Mouse (Mus musculus): ENCODE measurements at regions not wholly inside any gene's neighbourhood (a gene's known extent, or its start where the extent isn't known, plus 50 kb on each side); places are given as distances from the start of the nearest gene placed in this dataset.

DNA sequence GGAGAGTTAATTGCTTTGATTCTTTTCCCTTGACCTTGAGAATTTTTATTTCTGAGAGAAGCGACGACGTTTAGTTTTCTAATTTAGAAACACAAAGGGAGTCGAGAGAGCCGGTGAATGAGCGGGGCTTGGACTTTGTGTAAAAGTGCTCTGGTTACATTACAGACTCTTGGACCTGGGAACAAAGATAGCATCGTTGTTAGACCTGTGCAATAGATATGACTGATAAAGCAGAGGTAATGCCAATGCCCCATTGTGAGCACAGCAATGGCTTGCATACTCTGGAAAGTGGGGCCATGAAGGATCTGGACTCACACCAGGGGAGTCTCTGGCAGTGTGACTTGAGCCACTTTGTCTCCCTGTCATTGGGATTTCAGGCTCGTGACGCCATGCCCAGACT, 115.4 kb upstream of the Topaz1 start:
- no peaks in the 10 kb centered on the region for H3K27me3 ChIP-seq (ENCODE audit: control insufficient read depth, insufficient read depth, low read length)
- no peak overlapping the region for H3K27ac ChIP-seq (ENCODE audit: insufficient read depth, low read length)
- H3K4me3 ChIP-seq (replicated peaks; ENCODE audit: insufficient read depth, low read depth, low read length): no peak overlapping the region
- no peak for DNase-seq
- WGBS: 59% methylated on average over 9 of the region's 9 CpGs
- no peaks in the 10 kb centered on the region for H3K4me1 ChIP-seq (ENCODE audit: control insufficient read depth, insufficient read depth, low read length)
- no peak for TF ChIP-seq POLR2A (IDR thresholded peaks at IDR 0.05; ENCODE audit: borderline replicate concordance, insufficient read depth, low read length)

DNA sequence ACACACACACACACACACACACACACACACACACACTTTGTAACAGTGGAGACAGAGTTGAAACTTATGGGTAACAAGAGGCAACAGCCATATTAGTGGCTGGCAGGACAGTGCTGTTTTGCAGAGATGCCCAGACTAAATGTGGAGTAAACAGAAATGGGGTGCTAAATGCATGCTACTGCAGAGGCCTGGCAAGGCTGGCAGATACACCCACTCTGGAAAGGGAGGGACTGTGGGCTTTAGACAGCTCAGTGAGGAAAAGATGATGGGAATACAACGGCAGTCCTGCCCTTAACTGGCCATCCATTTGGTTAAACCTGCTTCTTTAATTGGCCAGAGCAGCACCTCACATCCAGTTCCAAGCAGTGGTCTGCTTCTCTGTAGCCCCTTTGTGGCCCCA, 113.7 kb upstream of the Topaz1 start:
- TF ChIP-seq CTCF (IDR thresholded peaks at IDR 0.05; ENCODE audit: borderline replicate concordance, insufficient read depth, low read depth, low read length): no peak
- no peak for TF ChIP-seq POLR2A (IDR thresholded peaks at IDR 0.05; ENCODE audit: borderline replicate concordance, insufficient read depth, low read length)
- H3K27me3 ChIP-seq (ENCODE audit: control insufficient read depth, insufficient read depth, low read length): no peaks in the 10 kb centered on the region; the same call in 1 of the 2 replicates
- H3K4me3 ChIP-seq (replicated peaks; ENCODE audit: insufficient read depth, low read depth, low read length): no peak overlapping the region
- no peak for DNase-seq
- WGBS: 75% methylated on average over 1 of the region's 1 CpGs
- H3K4me1 ChIP-seq (ENCODE audit: control insufficient read depth, insufficient read depth, low read length): no peaks in the 10 kb centered on the region
- no peak overlapping the region for H3K27ac ChIP-seq (ENCODE audit: insufficient read depth, low read length)

DNA sequence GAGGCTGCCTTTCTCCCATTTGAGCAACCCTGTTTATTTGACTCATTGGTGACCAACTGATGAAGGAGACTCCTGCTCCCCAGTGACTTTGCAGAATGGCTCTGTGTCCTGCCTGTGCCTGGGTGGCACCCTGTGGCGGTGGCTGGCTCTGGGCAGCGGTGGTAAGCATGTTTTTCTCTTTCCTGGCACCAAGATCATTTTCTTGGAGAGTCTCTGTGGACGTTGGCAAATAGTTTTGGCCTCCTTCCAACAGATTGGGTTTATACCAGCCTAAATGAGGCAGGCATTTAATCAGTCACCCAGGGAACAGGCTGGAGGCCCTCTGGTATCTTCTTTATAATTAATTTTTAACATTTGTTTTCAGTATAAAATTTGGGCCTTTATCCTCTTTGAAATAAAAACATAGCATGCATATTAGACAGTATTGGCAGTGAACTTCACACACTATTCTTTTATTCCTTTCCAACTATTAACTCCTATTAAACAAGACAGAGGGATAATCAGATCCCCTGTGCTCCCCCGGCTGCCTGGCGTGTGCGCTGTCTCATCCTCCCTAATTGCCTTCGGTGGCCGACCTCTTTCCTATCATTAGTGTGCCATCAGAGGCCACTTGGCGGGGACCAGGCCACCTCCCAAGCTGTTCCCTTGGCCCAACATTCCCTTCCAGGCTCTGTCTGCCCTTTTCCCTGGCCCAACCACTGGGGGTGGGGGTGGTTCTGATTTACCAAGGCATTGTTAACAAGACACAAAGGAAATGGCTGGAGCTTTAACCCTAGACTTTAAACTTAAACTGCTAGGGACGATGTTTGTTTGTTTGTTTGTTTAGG, 111.8 kb upstream of the Topaz1 start:
- no peaks in the 10 kb centered on the region; the same call in 1 of the 2 replicates for H3K27me3 ChIP-seq (ENCODE audit: control insufficient read depth, insufficient read depth, low read length)
- H3K27ac ChIP-seq (ENCODE audit: insufficient read depth, low read length): no peak overlapping the region
- WGBS: 17% methylated on average over 10 of the region's 10 CpGs
- TF ChIP-seq CTCF (IDR thresholded peaks at IDR 0.05; ENCODE audit: borderline replicate concordance, insufficient read depth, low read depth, low read length): no peak
- no peak for TF ChIP-seq POLR2A (IDR thresholded peaks at IDR 0.05; ENCODE audit: borderline replicate concordance, insufficient read depth, low read length)
- no peaks in the 10 kb centered on the region for H3K4me1 ChIP-seq (ENCODE audit: control insufficient read depth, insufficient read depth, low read length)
- peak; percentile 24 to 59 for DNase-seq
- H3K4me3 ChIP-seq (replicated peaks; ENCODE audit: insufficient read depth, low read depth, low read length): no peak overlapping the region

DNA sequence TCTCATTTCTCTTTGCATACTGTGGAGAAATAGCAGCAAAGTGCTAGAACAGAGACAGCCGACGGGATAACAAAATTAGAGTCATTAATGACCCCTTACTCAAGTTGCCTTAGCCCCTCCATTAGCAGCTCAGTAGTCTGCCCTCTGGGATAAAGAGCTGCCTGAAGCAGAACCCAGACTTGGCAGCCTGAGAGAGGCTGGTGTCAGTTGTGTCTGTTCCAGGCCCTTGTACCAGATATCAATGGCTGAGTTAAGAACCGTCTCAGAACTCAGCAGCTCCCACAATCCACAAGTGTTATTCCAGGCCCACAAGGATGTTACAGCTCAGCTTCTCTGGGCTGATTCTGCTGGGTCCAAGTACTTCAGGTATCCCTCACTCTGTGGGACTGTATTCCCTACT, 109.6 kb upstream of the Topaz1 start:
- no peak for DNase-seq
- 79% methylated on average over 3 of the region's 3 CpGs for WGBS
- no peaks in the 10 kb centered on the region for H3K4me1 ChIP-seq (ENCODE audit: control insufficient read depth, insufficient read depth, low read length)
- H3K4me3 ChIP-seq (replicated peaks; ENCODE audit: insufficient read depth, low read depth, low read length): no peak overlapping the region
- H3K27ac ChIP-seq (ENCODE audit: insufficient read depth, low read length): no peak overlapping the region
- TF ChIP-seq POLR2A (IDR thresholded peaks at IDR 0.05; ENCODE audit: borderline replicate concordance, insufficient read depth, low read length): no peak
- no peak for TF ChIP-seq CTCF (IDR thresholded peaks at IDR 0.05; ENCODE audit: borderline replicate concordance, insufficient read depth, low read depth, low read length)
- H3K27me3 ChIP-seq (ENCODE audit: control insufficient read depth, insufficient read depth, low read length): no peaks in the 10 kb centered on the region; the same call in 1 of the 2 replicates

DNA sequence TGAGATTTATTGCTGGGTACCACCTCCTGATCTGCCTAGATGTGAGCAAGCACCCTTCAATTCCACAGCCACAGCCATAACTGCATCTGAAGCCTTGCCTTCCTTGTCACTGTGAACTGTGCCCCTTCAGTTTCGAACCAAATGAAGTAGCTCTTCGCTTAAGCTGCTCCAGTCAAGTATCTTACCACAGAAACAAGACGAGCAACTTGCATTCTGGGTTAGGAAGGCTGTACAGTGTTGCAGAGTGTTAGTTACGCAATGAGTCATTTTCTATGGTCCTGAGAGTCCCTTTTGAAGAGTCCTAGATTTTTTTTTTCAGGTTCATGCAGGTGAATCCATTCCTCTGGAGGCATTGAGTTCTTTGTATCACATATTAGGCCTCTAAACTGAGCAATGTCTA, 107.9 kb upstream of the Topaz1 start:
- 93% methylated on average over 4 of the region's 4 CpGs for WGBS
- H3K4me3 ChIP-seq (replicated peaks; ENCODE audit: insufficient read depth, low read depth, low read length): no peak overlapping the region
- TF ChIP-seq POLR2A (IDR thresholded peaks at IDR 0.05; ENCODE audit: borderline replicate concordance, insufficient read depth, low read length): no peak
- TF ChIP-seq CTCF (IDR thresholded peaks at IDR 0.05; ENCODE audit: borderline replicate concordance, insufficient read depth, low read depth, low read length): no peak
- H3K27ac ChIP-seq (ENCODE audit: insufficient read depth, low read length): no peak overlapping the region
- H3K4me1 ChIP-seq (ENCODE audit: control insufficient read depth, insufficient read depth, low read length): no peaks in the 10 kb centered on the region
- DNase-seq: no peak
- no peaks in the 10 kb centered on the region; the same call in 1 of the 2 replicates for H3K27me3 ChIP-seq (ENCODE audit: control insufficient read depth, insufficient read depth, low read length)

DNA sequence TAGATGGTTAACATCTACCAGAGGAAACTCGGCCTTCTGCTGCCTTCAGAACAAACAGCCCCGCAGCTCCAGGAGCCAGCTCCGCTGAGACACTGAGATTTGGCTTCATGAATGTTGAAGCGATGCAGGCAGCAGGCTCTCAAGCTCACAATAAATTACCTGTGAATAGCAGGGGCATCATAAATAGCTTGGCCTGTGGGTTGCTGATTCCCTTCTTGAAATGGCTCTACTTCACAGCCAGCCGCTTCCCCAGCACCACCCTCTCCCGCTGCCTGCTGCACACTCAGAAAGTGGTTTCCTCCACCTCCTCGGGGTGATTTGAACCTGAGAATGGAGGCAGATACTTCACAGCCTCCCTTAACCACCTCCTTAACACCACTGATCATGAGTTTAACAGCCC, 104.2 kb upstream of the Topaz1 start:
- TF ChIP-seq CTCF (IDR thresholded peaks at IDR 0.05; ENCODE audit: borderline replicate concordance, insufficient read depth, low read depth, low read length) (no peak), POLR2A (IDR thresholded peaks at IDR 0.05; ENCODE audit: borderline replicate concordance, insufficient read depth, low read length) (no peak)
- Histone ChIP-seq H3K4me1 (ENCODE audit: control insufficient read depth, insufficient read depth, low read length) (no peaks in the 10 kb centered on the region), H3K4me3 (replicated peaks; ENCODE audit: insufficient read depth, low read depth, low read length) (no peak overlapping the region), H3K27me3 (ENCODE audit: control insufficient read depth, insufficient read depth, low read length) (no peaks in the 10 kb centered on the region; the same call in 1 of the 2 replicates), H3K27ac (ENCODE audit: insufficient read depth, low read length) (no peak overlapping the region)
- WGBS: 53% methylated on average over 7 of the region's 7 CpGs
- DNase-seq: no peak

DNA sequence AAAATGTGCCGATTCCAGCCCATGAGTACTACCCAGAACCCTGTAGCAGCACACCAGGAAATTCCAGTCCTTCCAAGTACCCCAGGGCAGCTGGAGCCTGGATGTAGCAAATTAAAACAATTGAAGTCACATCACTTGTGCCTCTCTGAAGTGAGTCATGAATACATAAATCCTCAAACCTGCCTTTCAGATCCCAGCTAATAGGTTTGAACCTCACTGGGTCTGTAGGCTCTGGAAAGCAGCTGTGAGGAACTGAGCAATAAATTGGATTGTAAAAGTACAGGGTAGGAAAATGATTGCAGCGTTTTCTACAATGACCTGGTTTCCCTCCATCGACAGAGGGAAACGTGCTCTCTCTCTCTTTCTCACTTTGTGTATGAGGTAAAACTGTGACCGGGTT, 101.6 kb upstream of the Topaz1 start:
- Histone ChIP-seq H3K4me3 (replicated peaks; ENCODE audit: insufficient read depth, low read depth, low read length) (no peak overlapping the region), H3K4me1 (ENCODE audit: control insufficient read depth, insufficient read depth, low read length) (no peaks in the 10 kb centered on the region), H3K27me3 (ENCODE audit: control insufficient read depth, insufficient read depth, low read length) (no peaks in the 10 kb centered on the region; the same call in 1 of the 2 replicates), H3K27ac (ENCODE audit: insufficient read depth, low read length) (no peak overlapping the region)
- DNase-seq: no peak
- 83% methylated on average over 5 of the region's 5 CpGs for WGBS
- TF ChIP-seq POLR2A (IDR thresholded peaks at IDR 0.05; ENCODE audit: borderline replicate concordance, insufficient read depth, low read length): no peak
- no peak for TF ChIP-seq CTCF (IDR thresholded peaks at IDR 0.05; ENCODE audit: borderline replicate concordance, insufficient read depth, low read depth, low read length)

DNA sequence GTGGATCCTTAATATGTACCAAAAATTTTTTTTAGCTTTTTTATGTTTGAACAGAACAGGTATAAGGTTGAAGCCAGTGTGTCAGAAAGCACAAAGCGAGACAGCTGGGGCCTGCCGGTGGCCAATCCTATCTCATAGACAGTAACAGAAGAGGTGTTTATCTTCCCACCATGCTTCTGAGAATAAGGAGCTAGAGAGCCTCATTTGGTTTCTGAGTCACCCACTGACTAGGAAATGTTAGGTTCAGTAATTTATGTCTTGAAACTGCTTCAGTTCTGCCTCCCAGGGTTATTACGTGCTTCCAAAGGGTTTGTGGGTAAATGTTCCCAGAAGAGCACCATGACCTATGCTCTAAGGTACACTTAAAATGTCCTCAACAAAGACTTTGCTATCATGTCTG, 96.3 kb upstream of the Topaz1 start:
- Histone ChIP-seq H3K4me1 (ENCODE audit: control insufficient read depth, insufficient read depth, low read length) (no peaks in the 10 kb centered on the region), H3K27me3 (ENCODE audit: control insufficient read depth, insufficient read depth, low read length) (no peaks in the 10 kb centered on the region), H3K4me3 (replicated peaks; ENCODE audit: insufficient read depth, low read depth, low read length) (no peak overlapping the region), H3K27ac (ENCODE audit: insufficient read depth, low read length) (no peak overlapping the region)
- 89% methylated on average over 3 of the region's 3 CpGs for WGBS
- TF ChIP-seq CTCF (IDR thresholded peaks at IDR 0.05; ENCODE audit: borderline replicate concordance, insufficient read depth, low read depth, low read length) (no peak), POLR2A (IDR thresholded peaks at IDR 0.05; ENCODE audit: borderline replicate concordance, insufficient read depth, low read length) (no peak)
- no peak for DNase-seq

Data from cerebellum, adult 2 months (tissue).